Mouse (Mus musculus): ENCODE measurements around the gene Slc39a1.
"Not testable (repeated sequence)": the region's sequence is repeated elsewhere in the genome, so short reads cannot be mapped to it uniquely, and the experiment has no call there.

Slc39a1 gene

DNA sequence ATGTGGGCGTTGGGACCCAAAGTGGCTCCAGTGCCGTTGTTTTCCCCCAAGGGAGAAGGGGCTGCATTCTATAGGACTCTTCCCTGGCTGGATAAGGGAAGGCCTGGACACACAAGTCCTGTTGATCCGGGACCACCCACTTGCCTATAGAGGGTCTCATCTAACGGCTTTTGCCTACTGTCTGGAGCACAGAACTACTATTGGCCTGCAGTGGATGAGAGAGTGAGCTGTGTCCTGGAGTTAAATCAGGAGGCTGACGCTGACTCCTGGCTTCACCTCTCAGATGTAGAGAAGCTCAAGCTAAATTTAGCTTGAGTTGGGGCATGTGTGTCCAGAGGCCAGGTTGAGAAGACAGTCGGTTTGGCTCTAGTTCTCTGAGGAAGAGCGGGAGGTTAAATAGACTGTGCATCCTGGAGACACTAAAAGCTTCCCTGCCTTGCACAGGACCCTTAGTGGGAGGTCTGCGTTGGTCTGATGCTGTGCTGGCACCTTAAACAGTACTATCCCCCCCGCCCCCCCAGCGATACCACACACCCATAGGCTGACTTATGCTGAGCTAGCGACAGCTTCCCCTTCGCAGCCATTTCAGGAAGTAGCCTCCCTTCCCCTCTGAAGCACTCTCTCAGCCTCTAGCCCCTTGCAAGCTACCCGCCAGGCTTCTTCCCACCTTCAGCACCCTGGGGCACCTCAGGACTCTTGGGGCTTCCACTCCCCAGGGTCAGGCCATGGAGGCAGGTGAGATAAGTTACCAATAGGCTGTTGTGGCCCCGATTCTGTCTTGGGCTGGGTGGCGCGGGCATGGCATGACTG, 18.2 kb downstream of the Slc39a1 start:
- no peak for DNase-seq (ENCODE audit: low spot score in 2 of 2)

DNA sequence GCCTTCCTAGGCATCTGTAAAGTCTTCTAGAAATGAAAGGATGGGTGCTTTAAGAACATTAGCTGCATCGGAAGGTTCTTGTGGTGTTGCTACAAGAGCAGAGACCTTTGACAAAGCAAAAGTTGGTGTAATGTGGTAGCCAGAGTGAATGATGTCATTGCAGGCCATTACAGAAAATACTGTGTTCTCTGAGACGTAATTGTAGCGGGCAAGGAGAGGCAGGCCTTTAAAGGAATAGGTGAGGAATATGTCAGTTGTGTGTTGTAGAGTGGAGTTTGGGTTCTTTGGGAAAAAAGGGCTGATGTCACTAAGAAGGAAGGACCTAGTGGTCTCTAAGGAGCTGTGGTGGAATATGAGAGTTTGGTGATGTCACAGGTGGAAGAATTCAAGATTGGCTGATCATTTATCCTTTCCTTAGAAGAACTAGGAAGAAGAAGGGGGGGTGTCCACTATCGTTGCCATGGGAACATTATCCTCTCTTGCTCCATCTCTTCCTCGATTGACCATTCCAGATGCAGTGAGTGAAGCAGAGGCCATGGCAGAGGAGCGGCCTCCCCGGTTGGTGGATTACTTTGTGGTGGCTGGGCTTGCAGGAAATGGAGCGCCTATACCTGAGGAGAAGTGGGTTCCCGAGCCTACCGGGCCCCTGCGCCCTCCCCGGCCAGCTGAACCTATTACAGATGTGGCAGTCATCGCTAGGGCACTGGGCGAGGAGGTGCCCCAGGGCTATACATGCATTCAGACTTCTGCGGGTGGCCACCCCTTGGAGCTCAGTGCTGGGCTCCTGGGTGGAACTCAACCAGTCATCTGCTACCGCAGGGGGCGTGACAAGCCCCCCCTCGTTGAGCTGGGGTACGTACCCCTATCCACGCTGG, 19.2 kb downstream of the Slc39a1 start:
- no peak for DNase-seq (ENCODE audit: low spot score in 2 of 2)

DNA sequence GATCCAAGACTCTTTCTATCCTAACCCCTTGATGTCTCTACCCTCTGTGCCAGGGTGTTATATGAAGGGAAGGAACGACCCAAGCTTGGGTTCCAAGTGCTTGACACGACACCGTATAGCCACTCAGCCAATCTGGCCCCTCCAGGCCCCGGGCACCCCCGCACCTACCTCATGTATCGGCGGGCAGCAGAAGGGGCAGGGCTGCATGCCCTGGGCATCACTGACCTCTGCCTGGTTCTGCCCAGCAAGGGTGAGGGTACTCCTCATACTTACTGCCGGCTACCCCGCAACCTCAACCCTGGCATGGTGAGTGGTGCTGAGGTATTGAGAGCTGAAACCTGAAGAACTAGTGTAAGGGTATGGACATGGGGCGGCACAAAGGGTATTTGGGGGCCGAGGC, 20.2 kb downstream of the Slc39a1 start:
- no peak for DNase-seq (ENCODE audit: low spot score in 2 of 2)

DNA sequence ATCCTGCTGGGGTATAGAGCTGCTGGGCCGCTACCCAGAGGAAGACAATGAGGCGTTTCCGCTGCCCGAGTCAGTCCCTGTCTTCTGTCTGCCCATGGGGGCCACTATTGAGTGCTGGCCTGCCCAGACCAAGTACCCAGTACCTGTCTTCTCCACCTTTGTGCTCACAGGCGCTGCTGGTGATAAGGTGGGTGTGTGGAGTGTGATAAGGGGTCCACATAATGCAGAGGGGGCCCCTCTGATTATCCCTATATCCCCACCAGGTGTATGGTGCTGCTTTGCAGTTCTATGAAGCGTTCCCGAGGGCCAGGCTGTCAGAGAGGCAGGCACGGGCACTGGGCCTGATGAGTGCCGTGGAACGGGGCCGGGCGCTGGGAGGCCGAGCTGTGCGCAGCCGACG, 21.0 kb downstream of the Slc39a1 start:
- DNase-seq (ENCODE audit: low spot score in 2 of 2): no peak

DNA sequence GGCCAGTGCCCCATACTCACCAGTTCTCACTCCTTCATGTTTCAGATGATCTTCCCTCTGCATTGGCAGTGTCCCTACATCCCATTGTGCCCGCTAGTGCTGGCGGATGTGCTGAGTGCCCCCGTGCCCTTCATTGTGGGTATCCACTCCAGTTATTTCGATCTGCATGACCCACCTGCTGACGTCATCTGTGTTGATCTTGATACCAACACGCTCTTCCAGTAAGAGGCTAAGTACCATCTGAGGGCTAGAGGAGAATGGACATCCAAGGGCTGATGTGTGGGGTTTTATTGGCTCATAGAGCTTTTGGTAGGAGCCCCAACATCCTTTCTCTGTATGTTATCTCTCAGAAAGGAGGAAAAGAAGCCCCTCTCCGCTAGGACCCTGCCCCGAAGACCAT, 22.8 kb downstream of the Slc39a1 start:
- DNase-seq (ENCODE audit: low spot score in 2 of 2): no peak

DNA sequence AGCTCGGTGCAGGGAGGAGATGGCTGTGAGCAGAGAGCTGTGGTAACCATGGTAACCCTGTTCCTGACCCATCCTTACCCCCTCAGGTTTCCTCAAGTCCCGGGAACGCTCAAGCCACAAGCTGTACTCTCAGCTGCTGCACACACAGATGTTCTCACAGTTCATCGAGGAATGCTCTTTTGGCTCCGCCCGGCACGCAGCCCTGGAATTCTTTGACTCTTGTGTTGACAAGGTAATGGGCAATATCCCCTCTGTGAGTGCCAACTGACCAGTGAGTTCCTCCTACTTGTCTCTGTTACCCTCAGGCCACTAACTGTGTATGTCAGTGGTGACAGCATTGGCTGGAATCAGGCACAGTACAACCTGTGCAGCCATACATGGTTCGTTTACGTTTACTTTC, 24.2 kb downstream of the Slc39a1 start:
- no peak for DNase-seq (ENCODE audit: low spot score in 2 of 2)

DNA sequence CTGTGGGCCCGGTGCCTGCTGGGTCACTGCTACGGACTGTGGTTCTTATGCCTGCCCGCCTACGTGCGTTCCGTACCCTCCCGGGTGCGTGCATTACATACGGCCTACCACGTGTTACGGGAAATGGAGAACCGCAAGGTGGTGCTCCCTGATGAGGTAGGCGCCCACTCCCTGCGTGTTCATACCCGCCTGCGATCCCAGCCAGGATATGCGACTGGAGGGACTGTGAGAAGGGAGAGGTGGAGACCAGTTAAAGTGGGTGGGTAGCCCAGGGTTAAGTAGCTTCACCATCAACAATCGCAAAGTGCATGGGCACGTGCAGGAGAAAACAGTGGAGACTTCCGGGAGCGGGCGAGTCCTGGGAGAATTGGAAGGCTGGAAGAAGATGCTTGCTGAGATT, 25.9 kb downstream of the Slc39a1 start:
- no peak for DNase-seq (ENCODE audit: low spot score in 2 of 2)

DNA sequence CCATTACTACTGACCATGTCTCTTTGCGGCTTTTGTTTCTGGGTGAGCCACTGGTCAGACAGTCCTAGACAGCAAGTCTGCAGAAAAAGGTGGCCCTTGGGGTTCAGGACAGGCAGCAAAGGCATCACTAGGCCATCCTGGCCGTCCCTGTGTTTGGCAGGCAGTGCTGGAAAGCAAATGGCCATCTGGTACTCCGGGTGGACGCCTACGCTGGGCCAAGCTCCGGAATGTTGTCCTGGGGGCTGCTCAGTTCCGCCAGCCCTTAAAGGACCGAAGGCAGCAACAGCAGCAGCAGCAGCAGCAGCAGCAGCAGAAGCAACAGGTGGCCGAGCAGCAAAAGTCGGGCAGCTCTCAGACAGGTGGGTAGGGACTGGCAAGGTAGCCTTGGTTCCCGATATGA, 27.3 kb downstream of the Slc39a1 start:
- DNase-seq (ENCODE audit: low spot score in 2 of 2): no peak

DNA sequence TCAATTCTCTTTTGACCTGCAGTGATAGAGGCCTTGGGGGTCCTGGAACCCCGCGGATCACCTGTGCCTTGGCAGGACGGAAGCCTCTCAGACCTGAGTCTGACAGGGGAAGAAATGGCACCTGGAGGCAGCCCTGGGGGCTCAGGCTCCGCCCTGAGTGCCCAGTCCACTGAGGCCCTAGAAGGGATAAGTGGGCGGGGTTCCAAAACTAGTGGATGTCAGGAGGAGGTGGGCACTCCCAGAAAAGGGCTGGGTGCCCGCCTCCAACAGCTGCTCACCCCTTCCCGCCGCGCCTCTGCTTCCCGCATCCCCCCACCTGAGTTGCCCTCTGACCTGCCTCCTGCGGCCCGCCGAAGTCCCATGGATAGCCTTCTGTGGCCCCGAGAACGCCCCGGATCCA, 28.9 kb downstream of the Slc39a1 start:
- no peak for DNase-seq (ENCODE audit: low spot score in 2 of 2)

DNA sequence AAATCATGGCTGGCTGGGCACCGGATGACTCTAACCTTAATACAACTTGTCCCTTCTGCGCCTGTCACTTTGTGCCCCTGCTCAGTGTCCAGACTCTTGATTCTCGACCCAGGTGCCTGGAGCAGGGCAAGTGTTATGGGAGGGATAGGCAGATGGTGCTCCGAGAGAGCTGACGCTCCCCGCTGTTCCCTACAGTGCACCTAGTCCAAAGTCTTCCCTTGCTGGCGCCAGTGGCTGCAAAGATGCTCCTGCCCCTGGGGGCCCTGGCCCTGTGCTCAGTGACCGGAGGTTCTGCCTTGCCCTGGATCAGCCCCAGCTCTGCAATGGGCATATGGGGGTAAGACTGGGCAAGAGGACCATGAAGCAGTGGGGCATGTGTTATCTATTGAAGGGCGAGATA, 29.8 kb downstream of the Slc39a1 start:
- no peak for DNase-seq (ENCODE audit: low spot score in 2 of 2)

DNA sequence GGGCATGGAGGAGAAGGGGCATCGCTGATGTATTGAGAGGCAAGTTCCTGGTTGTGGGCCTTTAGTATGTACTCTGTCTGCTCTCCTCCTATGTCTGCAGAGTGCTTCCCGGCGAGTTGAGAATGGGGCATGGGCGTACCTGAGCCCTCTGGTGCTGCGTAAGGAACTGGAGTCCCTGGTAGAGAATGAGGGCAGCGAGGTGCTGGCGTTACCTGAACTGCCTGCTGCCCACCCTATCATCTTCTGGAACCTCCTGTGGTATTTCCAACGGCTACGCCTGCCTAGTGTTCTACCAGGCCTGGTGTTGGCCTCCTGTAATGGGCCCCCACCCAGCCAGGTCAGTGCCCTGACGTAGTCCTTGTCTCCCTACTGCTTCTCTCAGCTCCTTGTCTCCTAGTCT, 30.2 kb downstream of the Slc39a1 start:
- no peak for DNase-seq (ENCODE audit: low spot score in 2 of 2)

DNA sequence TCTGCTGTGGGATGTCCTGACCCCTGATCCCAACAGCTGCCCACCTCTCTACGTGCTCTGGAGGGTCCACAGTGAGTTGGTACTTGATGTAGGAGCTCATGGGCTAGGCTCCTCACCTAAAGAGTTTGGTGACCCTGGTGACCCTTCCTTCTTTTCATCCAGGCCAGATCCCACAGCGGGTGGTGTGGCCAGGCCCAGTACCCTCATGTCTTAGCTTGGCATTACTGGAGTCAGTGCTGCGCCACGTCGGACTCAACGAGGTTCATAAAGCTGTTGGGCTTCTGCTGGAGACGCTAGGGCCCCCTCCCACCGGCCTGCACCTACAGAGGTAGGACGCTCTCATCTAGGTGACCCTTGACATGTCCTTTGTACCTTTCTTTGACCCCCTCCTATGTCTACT, 31.2 kb downstream of the Slc39a1 start:
- DNase-seq (ENCODE audit: low spot score in 2 of 2): no peak

DNA sequence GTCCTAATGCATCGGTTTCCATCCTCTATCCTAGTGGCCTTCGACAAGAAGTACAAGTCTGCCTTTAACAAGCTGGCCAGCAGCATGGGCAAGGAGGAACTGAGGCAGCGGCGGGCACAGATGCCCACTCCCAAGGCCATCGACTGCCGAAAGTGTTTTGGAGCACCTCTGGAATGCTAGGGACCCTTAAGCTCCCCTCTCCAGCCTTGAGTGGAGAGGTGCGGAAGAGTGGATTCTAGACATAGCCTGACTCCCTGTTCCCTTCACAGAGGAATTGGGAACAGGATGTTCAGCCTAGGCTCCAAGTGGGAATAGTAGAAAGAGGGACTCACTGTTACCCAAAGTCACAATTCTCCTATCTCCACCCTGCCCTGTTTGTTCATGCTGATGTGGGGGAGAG, 31.8 kb downstream of the Slc39a1 start:
- DNase-seq (ENCODE audit: low spot score in 2 of 2): no peak

DNA sequence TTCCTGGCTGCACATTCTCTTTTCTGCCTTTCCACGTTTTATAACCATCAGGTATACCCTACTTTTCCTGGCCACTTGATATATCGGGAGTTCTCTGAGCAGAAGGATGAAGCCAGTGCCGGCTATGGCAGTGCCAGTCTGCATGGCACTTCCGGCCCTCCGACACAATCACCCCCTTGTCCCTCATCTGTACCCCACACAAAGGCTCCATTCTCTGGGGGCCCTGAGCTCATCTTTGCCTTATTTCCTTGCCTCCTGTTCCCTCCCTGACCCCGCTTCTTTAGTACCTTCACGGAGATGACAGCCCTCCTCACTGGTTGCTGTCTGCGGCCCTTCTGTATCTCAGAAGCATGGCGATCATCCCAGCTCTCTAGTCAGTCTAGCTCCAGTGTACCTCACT, 32.7 kb downstream of the Slc39a1 start:
- no peak for DNase-seq (ENCODE audit: low spot score in 2 of 2)

DNA sequence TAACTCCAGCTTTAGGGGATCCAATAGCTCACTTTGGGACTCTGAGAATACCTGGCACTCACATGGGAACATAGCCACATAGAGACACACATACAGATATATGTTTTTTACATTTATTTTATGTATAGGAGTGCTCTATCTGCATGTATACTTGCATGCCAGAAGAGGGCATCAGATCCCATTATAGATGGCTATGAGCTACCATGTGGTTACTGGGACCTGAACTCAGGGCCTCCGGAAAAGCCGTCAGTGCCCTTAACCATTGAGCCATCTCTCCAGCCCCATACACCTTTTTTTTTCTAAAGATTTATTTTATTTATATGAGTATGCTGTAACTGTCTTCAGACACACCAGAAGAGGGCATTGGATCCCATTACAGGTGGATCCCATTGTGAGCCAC, 36.2 kb downstream of the Slc39a1 start:
- DNase-seq (ENCODE audit: low spot score in 2 of 2): no peak

DNA sequence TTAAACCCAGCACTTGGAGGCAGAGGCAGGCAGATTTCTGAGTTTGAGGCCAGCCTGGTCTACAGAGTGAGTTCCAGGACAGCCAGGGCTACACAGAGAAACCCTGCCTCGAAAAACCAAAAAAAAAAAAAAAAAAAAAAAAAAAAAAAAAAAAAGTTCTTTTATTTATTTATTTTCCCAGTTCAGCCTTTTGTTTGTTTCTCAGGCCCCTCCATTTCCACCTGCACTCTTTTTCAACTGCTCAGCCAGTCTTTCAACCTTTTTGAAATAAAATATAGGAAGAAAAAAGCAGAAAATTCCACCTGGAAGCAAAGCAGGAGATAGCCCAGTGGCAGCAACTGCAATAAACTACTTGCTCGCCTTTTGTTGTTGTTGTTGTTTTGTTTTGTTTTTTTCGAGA, 41.4 kb downstream of the Slc39a1 start:
- DNase-seq (ENCODE audit: low spot score in 2 of 2): not testable (repeated sequence)

DNA sequence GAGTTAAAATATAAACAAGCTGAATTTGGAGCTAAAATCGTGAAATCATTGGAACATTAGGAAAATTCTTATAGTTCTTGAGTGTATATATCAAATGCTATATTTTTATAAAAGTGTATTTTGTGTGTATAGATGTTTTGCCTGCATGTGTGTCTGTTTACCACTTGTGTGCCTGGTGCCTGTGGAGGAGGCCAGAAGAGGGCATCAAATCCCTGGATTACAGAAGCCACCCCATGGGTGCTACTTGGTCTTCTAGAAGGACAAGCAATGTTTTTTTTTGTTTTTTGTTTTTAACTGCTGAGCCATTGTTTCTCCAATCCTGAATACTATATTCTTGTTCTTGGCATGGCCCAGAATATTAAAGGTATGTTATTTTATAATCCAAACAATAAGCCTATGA, 42.6 kb downstream of the Slc39a1 start:
- no peak for DNase-seq (ENCODE audit: low spot score in 2 of 2)

DNA sequence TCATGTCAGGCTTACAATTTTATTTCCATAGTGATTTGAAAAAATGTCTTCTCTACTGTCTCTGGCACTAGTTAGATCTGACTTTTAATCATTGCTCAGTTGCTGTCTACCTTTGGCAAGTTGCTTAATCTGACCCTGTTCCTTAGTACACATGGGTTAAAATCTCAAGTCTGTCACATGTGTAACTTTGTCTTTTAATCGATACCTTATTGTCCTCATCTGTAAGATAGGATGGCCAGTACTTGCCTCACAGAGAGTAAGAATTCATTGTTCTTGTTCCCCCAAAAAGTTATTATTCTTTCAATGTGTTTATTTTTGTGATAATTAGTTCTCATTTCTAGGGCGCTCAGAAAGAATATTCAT, 44.0 kb downstream of the Slc39a1 start:
- no peak for DNase-seq (ENCODE audit: low spot score in 2 of 2)

DNA sequence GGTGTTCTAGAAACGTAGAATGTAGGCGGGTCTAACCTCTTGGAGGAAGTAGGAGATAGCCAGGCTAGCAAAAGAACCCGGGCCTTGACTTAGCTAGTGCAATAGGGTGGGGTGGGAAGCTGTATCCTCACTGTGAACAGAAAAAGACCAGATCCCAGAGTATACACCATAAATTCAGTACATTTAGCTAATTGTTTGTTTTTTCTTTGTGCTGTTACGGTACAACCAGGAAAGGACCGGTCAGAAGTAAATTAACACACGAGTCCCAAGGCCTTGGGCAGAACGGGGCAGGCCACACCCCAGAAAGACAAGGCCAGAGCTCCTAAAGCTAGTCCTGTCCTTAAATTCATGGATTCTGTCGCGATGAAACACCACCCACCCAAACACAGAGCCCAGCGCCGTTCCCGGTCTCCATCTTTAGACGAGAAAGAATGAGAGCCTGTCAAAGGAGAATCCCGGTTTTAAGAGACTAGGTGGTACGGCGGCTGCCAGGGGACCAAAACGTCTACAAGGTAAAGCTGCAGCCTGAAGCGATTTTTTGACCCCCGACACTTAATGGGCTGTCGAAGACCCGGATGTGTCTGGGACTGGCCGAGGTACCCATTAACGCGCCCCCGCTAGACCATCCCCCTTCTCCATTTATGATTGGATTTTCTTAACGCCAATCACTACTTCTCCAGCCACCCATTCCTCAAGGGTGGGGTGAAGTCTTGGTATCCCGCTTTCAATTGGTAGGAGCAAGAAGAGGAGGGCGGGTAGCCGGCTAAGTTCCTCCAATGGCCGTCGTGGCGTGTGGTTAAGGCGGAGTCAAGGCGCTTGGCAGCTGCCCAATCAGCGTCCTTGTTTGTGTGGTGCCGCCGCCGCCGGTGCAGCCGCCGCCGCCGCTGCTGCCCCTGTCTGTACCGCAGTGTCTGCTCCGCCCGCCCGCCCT, 44.6 kb downstream of the Slc39a1 start, which contains the start of gene Gatad2b:
Gene Gatad2b (plus strand): TSS at position 834 of the 931 bp plus-strand sequence.
- peak; percentile 99 for DNase-seq (ENCODE audit: low spot score in 2 of 2)

DNA sequence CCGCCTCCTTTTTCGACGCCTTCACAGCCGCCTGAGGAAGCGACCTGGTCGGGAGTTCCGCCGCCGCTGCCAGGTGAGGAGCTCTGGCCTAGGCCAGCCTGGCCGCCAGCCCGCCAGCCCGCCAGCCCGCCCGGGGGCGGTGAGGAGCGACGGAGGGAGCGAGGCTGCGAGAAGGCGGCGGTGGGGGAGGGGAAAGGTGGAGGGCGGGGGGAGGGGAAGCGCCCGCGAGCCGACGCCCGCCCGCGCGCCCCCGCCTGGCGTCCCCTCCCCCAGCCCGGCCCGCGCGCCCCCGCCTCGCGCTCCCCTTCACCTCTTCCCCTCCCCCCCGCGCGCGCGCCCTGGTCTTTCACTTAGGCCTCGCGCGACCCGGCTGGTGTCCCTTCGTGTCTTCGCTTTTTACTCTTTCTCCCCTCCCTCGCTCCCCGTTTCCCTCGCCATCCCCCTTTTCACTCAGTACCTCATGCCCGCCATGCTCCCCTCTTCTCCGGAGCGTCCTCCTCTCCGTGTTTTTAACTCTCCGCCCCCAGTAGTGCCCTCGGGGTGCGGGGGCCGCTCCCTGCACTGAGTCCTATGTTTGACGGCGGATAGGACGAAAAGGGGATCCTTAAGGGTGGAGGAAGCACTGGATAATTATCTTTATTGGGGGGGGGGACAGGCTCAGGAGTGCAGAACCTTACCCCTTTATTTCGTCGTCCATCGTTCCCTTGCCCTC, 45.5 kb downstream of the Slc39a1 start:
- peak in 1 of 2 experiments; percentile 28 for DNase-seq (ENCODE audit: low spot score in 2 of 2)

DNA sequence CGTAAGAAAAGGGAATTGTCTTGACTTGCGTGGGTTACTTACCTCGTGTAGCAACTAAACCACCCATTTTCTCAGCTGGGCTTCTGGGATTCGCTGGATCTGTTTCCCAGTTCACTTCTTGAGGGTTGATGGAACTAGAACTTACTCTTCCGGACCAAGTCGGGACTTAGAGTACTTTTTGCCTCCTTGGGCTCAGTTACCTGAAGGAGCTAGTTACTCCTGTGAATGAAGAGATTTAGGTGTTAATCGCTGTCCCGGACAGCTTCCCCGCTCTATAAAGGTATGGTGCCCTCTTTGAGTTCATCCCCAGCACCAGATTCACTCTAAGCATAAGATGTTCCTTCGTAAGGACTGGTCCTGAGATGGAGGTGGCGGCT, 46.1 kb downstream of the Slc39a1 start:
- DNase-seq (ENCODE audit: low spot score in 2 of 2): peak in 1 of 2 experiments; percentile 17
